Mouse (Mus musculus) kidney, adult 10 weeks (tissue): Measurements from ENCODE around the gene Gm16253. TPM values are rescaled to one million over a fixed set of nuclear protein-coding genes. Genes with fewer than 3 reads are reported as not detected.

Experiments
- polyA plus RNA-seq: library from polyadenylated mRNA; stranded (reverse); fragments of 350-450 nt; fragmentation: Illumina TruSeq; extraction: RNeasy Lipid Tissue Mini Kit (QIAGEN cat#74804); gene quantifications from one replicate; pipeline ENCODE4 v1.2.3, GENCODE M21; 2014; ENCODE audit warnings: low read depth, low replicate concordance

Gene Gm16253
- not detected for polyA plus RNA-seq

DNA sequence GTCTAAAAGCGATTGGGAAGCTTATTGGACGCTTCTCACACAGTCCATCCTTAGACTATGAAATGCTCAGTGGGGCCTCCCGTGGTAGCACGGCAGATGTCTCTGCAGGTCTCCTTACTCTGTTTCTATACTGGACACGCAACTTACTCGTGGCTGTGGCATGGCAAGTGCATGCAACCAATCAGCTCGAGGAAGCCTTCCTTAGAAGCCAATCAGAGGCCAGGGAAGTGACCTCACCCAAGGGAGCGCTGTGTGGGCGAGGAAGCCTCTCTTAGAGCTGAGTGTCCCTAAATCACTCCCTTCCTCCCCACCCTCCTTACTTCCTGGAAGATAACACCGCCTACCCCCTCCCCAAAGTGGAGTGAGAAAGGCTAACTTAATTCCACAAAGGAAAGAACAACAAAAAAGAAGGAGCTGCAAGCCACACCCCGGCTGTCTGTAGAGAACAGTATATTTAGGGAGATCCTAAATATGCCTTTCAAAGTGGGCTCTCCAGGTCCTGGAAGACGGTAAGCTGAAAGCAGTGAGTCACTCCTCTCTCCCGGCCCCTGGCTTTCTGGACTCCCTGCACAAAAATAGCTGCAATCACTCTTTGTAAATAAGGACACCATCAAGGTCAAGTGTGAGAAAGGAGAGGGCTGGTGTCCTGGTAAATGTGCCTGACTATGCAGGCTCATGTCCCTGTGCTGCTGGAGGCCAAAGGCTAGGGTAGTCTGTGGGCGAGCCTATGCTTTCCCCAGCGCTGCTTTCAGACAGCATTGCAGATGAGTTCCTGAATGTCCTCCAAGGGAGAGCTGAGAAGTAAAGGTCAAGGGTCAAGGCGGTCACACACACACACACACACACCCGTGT is at the start of gene Gm16253:
Gene Gm16253 (plus strand): TSS at position 295 of the 852 bp plus-strand sequence.

DNA sequence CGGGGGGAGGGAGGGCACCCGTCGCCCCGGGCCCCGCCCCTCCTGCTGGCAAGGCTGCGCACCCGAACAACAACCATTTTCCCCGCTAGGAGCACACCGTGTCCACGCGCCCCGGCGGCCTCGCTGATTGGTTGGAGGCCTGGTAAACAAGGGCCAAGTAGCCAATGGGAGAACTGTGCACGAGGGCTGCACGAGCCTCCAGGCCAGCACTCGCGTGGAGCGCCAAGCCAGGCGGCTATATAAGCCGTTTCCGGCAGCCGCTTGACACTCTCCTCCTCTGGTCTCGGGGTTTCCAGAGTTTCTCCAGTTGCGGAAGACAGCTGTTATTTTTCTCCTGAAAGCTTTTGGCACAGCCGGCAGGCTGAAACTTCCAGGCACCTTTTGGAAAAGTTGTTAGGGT is 19.1 kb upstream of the Gm16253 start, which contains the start of gene Txnip:
Gene Txnip (plus strand): TSS at position 264 of the 400 bp plus-strand sequence.

DNA sequence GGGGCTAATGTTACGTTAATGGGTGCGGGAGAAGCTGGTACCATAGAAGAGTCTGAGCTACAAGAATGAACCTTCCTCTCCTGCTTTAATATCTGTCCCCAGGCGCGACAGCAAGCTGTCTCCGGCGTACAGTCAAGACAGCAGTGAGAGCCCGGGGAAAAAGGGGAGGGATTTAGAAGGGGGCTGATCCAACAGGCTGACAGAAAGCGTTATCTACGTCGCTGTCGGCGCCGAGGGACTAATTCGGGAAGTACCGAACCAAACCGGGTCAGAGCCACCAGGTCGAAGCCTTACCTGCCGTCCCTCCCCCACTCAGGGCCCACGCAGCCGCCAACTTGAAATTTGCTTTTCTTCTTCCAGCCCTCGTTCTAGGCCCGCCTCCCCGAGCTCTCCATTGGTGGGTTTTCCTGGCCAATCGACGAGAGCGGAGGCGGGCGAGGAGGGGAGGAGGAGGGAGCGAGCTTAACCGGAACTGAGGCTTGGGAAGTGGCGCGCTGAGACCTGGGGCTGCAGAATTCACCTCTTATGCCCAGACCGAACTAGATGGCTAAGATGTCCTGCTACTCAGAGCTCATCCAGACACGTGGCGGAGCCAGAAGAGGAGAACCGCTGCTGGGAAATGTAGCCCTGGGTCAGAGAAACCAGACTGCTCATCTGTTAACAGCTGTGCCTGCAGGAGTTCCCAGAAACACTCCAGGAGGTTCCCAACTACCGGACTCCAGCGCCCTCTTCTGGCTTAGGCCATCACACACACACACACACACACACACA is 17.2 kb downstream of the Gm16253 start, which contains the start of gene Polr3gl:
Gene Polr3gl (minus strand): TSS at position 392 of the 771 bp plus-strand sequence.

DNA sequence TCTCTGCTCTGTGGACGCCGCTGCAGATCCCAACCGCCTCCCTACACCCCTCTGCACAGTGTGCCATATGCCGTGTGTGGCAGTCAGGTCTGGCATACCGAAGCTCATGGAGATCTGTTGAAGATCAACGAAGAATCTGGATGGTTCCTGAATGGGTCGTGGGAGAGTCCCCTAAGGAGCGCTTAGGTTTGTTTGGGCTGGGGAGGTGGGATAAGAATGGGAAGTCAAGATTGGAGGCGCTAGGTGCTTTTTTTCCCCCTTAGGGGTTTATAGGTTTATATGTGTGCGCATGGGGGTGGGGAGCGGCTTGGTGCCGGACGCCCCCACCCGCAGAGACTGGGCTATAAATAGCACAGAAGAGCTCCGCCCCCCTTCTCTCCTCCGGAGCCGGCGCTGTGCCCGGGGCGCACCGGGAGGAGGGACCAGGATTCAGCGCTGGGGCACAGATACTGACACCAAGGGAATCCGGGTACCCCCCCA is 19.5 kb downstream of the Gm16253 start, which contains the start of gene Ankrd34a:
Gene Ankrd34a (plus strand): TSS at position 409 of the 480 bp plus-strand sequence.

DNA sequence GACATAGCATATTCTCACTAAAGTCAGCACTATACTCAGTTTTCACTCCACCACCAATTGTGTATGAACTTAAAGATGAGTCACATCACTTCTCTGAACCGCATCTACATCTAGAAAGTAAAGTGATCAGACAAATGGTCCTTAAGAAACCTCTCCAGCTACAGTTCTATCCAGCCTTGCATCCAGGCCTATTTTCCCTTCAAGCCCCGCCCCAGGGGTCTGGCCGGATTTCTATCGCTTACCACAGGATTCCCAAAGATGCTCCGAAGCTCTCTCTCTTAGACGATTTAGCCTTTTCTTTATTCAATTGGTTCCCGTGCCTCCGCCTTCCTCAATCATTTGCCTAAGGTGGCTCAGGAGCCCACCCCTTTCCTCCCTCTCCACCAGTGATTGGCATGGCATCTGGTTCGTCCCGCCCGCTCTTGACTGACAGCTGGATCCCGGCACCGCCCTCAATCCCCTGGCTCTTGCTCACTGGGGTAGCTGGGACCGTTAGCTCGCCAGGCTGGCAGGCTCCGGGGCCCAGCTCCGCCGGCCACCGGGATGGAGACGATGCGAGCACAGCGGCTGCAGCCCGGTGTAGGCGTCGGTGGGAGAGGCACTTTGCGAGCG is 24.0 kb downstream of the Gm16253 start, which contains the start of gene Lix1l:
Gene Lix1l (plus strand): TSS at position 511 of the 612 bp plus-strand sequence.

DNA sequence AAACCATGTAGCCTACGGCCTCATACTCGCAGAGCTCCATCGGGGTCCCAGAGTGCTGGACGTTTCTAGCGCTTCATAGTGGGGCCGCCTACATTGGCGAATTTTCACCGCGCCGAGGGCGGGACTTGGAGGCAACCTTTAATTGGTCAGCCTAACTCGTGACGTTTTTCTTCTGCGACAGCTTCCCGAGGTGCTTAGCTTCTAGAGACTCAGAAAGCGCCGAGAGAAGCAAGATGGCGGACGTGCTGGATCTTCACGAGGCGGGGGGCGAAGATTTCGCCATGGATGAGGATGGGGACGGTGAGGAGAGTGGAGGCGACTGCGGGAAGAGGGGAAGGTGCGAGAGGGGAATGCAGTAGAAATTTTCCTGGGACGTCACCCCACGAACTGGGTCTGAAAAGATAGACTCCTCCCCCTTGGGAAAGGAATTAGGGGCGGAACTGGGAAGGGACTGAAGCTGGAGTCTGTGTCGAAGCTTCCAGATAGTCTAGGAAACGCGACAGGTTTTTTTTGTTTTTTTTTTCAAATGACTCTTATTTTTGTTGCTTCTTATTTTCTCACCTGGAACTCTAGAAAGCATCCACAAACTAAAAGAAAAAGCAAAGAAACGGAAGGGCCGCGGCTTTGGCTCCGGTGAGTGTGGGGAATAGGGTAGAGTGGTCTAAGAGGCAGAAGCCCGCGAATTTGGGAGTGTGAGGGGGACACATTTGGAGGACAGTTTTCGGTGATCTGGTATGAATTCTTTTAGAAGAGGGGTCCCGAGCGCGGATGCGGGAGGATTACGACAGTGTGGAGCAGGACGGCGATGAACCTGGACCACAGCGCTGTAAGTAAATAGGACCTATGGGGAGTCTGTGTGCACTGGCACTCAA is 53.2 kb downstream of the Gm16253 start, which contains the start of gene Rbm8a:
Gene Rbm8a (plus strand): TSS at position 205 of the 872 bp plus-strand sequence.

Other genes starting within 250 kb of the Gm16253 start
- gene BC107364, start 124.7 kb upstream of the Gm16253 start, polyA plus RNA-seq, result not detected
- gene Hfe2, start 51.8 kb upstream of the Gm16253 start, polyA plus RNA-seq, result not detected
- gene Txnip, start 19.0 kb upstream of the Gm16253 start, polyA plus RNA-seq, result 292 TPM
- gene Polr3gl, start 17.2 kb downstream of the Gm16253 start, polyA plus RNA-seq, result 45.2 TPM
- gene Ankrd34a, start 19.7 kb downstream of the Gm16253 start, polyA plus RNA-seq, result not detected
- gene Lix1l, start 24.2 kb downstream of the Gm16253 start, polyA plus RNA-seq, result 8.7 TPM
- 27.9 TPM for gene Rbm8a, start 52.9 kb downstream of the Gm16253 start, polyA plus RNA-seq
- gene Pex11b, start 58.4 kb downstream of the Gm16253 start, polyA plus RNA-seq, result 18.2 TPM
- gene Gm42957, start 58.5 kb downstream of the Gm16253 start, polyA plus RNA-seq, result not detected
- gene Itga10, start 68.6 kb downstream of the Gm16253 start, polyA plus RNA-seq, result 0.16 TPM
- gene Ankrd35, start 93.1 kb downstream of the Gm16253 start, polyA plus RNA-seq, result not detected
- 2.7 TPM for gene Pias3, start 119.4 kb downstream of the Gm16253 start, polyA plus RNA-seq
- not detected for gene Nudt17, start 131.6 kb downstream of the Gm16253 start, polyA plus RNA-seq
- gene Polr3c, start 150.6 kb downstream of the Gm16253 start, polyA plus RNA-seq, result 15.2 TPM
- 108 TPM for gene Rnf115, start 150.7 kb downstream of the Gm16253 start, polyA plus RNA-seq